Mouse (Mus musculus) heart, embryonic 14.5 days (tissue): ENCODE measurements at regions not wholly inside any gene's neighbourhood (a gene's known extent, or its start where the extent isn't known, plus 50 kb on each side); places are given as distances from the start of the nearest gene placed in this dataset.

Source experiments
- ATAC-seq: fragments of 200-750 bp; cut with Nextera tagmentation; 2 replicates; pipeline ENCODE4 v1.8.0; 2017; ENCODE audit warnings: low read depth, moderate TSS enrichment; ENCODE audit not compliant: insufficient number of reproducible peaks, insufficient read depth, low FRiP score
- H3K27ac ChIP-seq, 2 experiments: fragments of 200-500 bp in 1 of 2; fragments of 300-500 bp in 1 of 2; sonication (generic) in 1 of 2; replicated peaks in 1 of 2; 2 replicates each; pipeline ENCODE4 v1.5.1; 2012 to 2014; ENCODE audit warnings: low read depth in 2 of 2, low read length in 2 of 2, control low read depth in 1 of 2, mild to moderate bottlenecking in 1 of 2, mixed read lengths in 1 of 2; ENCODE audit not compliant: control insufficient read depth in 1 of 2, insufficient read depth in 1 of 2
- H3K27me3 ChIP-seq: fragments of 300-500 bp; sonication (generic); 2 replicates; pipeline ENCODE4 v1.6.1; 2014; ENCODE audit warnings: mild to moderate bottlenecking, low read length, control low read depth; ENCODE audit not compliant: control insufficient read depth, insufficient read depth
- H3K36me3 ChIP-seq: fragments of 300-500 bp; sonication (generic); 2 replicates; pipeline ENCODE4 v1.6.1; 2014; ENCODE audit warnings: mild to moderate bottlenecking, control low read depth, low read length, mixed read lengths; ENCODE audit not compliant: control insufficient read depth, insufficient read depth
- H3K4me1 ChIP-seq, 2 experiments: fragments of 200-500 bp in 1 of 2; fragments of 300-500 bp in 1 of 2; sonication (generic) in 1 of 2; 2 replicates each; pipeline ENCODE4 v1.6.1; 2012 to 2014; ENCODE audit warnings: low read length in 2 of 2, control low read depth in 1 of 2, mixed read lengths in 1 of 2; ENCODE audit not compliant: control insufficient read depth in 2 of 2, insufficient read depth in 2 of 2
- H3K4me2 ChIP-seq: fragments of 300-500 bp; sonication (generic); 2 replicates; pipeline ENCODE4 v1.6.1; 2014; ENCODE audit warnings: mild to moderate bottlenecking, low read length
- H3K4me3 ChIP-seq, 2 experiments: fragments of 200-500 bp in 1 of 2; fragments of 300-500 bp in 1 of 2; sonication (generic) in 1 of 2; 2 replicates each; pipeline ENCODE4 v1.5.1; 2012 to 2014; ENCODE audit warnings: low read length in 2 of 2, mild to moderate bottlenecking in 2 of 2, control low read depth in 1 of 2, low read depth in 1 of 2, moderate library complexity in 1 of 2; ENCODE audit not compliant: control insufficient read depth in 1 of 2, insufficient read depth in 1 of 2
- H3K9ac ChIP-seq: fragments of 300-500 bp; sonication (generic); 2 replicates; pipeline ENCODE4 v1.6.1; 2014; ENCODE audit warnings: mild to moderate bottlenecking, low read length
- H3K9me3 ChIP-seq: fragments of 300-500 bp; sonication (generic); 2 replicates; pipeline ENCODE4 v1.6.1; 2016; ENCODE audit warnings: low read length, control low read depth; ENCODE audit not compliant: control insufficient read depth
- WGBS: fragments of 180-500 bp; shearing (Covaris S2); extraction: QIAGEN DNeasy Blood & Tissue Kit; methylation state at CpG from one replicate; pipeline ENCODE4 v1.1.7; 2014; 5-methylcytosine and 5-hydroxymethylcytosine counted together

DNA sequence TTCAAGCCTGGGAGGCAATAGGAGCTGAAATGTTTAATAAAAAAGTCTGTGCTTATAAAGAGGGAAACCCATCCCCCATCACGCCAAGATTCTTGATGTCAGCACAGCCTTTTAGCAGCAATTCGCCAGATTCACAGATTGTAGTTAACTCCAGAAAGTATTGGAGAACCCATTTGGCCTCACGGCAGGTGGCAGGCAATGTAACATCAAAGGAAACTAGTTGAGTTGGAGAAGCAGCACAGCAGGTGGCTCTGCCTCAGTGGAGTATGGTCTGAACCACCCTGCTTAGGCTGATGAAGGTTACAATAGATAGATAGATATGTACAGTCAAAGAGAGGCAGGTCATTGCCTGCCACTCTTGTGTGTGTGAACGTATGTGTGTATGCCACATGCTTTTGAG is 420.8 kb upstream of the Klf6 start:
- 68% methylated on average over 4 of the region's 4 CpGs for WGBS
- no peak for ATAC-seq
- H3K27ac ChIP-seq, result no peak overlapping the region

DNA sequence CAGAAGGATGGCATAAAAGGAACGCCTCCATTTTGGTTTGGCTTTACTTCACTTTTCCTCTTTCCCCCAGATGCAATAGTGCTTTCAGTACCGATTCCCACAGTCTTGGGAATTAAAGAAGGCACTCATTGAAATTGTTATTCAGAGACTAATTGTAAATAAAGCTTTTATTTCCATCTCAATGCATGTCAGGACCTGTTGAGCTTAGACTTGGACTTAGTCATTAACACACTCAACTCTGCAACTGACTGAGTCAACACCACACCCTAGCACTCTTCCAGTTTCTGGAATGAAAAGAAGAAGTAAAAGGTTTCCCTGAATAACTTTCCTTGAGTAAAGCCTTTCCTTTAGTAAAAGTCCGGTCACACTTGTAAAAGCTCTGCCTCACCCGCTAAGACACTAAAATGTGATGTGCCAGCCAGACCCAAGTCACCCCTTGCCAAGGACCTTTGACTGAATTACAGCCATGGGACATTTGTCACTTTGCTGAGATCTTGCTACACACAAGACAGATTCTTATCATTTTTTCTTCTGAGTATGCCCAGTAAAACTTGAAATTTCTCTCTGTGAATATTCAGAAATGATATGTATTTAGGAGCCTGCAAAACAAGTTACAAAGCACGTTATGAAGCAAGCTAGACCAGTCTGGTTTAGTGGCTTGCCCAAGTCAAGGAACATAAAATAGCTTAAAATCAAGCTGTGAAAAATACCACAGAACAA is 416.4 kb upstream of the Klf6 start:
- H3K9me3 ChIP-seq, result no peaks in the 10 kb centered on the region

More for the DNA sequence above, 420.8 kb upstream of the Klf6 start:
- Histone ChIP-seq H3K4me1 (no peaks in the 10 kb centered on the region), H3K36me3 (no peaks in the 10 kb centered on the region), H3K4me3 (no peak overlapping the region), H3K9me3 (no peaks in the 10 kb centered on the region), H3K27me3 (no peaks in the 10 kb centered on the region), H3K4me2 (no peak overlapping the region), H3K9ac (no peak overlapping the region)

DNA sequence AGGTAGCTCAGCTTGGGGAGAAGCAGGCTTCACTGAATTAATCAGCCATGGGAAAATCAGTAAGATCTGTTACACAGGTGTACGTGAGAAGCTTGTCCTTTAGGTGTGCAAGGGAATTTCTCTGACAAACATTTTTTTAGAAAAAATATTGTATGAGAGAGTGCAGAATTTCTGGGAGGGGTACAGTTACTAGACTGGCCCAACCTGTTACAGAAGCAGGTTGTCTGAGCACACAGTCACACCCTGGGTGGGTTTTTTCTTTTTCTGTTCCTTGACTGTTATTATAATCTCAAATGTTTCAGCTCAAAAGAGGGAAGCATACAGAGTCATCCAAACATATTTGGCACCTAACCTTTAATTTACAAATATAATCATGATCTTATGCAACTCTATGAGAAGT is 412.7 kb upstream of the Klf6 start:
- H3K36me3 ChIP-seq, result no peaks in the 10 kb centered on the region
- no peak for ATAC-seq
- no peaks in the 10 kb centered on the region for H3K27me3 ChIP-seq
- WGBS, result 74% methylated on average over 1 of the region's 1 CpGs
- H3K9ac ChIP-seq, result no peak overlapping the region
- no peaks in the 10 kb centered on the region for H3K4me1 ChIP-seq
- H3K27ac ChIP-seq, result no peak overlapping the region
- H3K4me2 ChIP-seq, result no peak overlapping the region
- H3K4me3 ChIP-seq, result no peak overlapping the region
- no peaks in the 10 kb centered on the region for H3K9me3 ChIP-seq

More for the DNA sequence above, 416.4 kb upstream of the Klf6 start:
- Histone ChIP-seq H3K27ac (no peak overlapping the region), H3K4me1 (no peaks in the 10 kb centered on the region), H3K9ac (no peak overlapping the region), H3K4me3 (no peak overlapping the region), H3K27me3 (no peaks in the 10 kb centered on the region), H3K36me3 (no peaks in the 10 kb centered on the region), H3K4me2 (no peak overlapping the region)
- 89% methylated on average over 5 of the region's 5 CpGs for WGBS
- no peak for ATAC-seq

GRCm38 (mm10) chr13:5480779-5481178 is 380.5 kb upstream of the Klf6 start:
- H3K4me3 ChIP-seq, result no peak overlapping the region
- no peaks in the 10 kb centered on the region for H3K27me3 ChIP-seq
- H3K36me3 ChIP-seq, result no peaks in the 10 kb centered on the region
- no peak overlapping the region for H3K27ac ChIP-seq
- no peaks in the 10 kb centered on the region for H3K9me3 ChIP-seq
- no peak overlapping the region for H3K4me2 ChIP-seq
- 65% methylated on average over 2 of the region's 2 CpGs for WGBS
- ATAC-seq, result no peak
- H3K4me1 ChIP-seq, result no peaks in the 10 kb centered on the region
- no peak overlapping the region for H3K9ac ChIP-seq

DNA sequence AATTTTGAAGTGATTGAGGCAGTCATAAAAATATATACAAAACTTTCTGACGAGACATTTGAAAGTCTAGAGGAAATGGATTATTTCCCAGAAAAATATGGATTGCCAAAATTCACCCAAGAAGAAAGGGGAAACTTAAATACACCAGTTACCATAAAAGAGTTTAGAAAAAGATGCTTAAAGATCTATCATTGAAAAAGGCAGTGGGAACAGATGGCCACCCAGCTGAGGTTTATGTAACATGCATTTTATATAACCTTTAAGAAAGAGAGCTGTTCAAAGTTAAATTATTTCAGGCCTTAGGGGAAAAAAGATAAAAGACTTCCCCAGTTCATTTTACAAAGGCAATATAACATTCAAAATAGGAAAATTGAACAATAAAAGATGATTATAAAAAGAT is 369.0 kb upstream of the Klf6 start:
- 75% methylated on average over 1 of the region's 1 CpGs for WGBS
- Histone ChIP-seq H3K27ac (no peak overlapping the region), H3K4me3 (no peak overlapping the region), H3K27me3 (no peaks in the 10 kb centered on the region), H3K36me3 (no peaks in the 10 kb centered on the region), H3K4me2 (no peak overlapping the region), H3K9me3 (no peaks in the 10 kb centered on the region), H3K9ac (no peak overlapping the region), H3K4me1 (no peaks in the 10 kb centered on the region)
- no peak for ATAC-seq

- no peaks in the 10 kb centered on the region for H3K4me1 ChIP-seq
- H3K27me3 ChIP-seq, result no peaks in the 10 kb centered on the region
- H3K9ac ChIP-seq, result no peak overlapping the region
- no peaks in the 10 kb centered on the region for H3K9me3 ChIP-seq
- no peaks in the 10 kb centered on the region for H3K36me3 ChIP-seq
- H3K4me3 ChIP-seq, result no peak overlapping the region
- no peak overlapping the region for H3K4me2 ChIP-seq
- H3K27ac ChIP-seq, result no peak overlapping the region
- no peak for ATAC-seq
Measured at GRCm38 (mm10) chr13:5497535-5497934, 363.7 kb upstream of the Klf6 start.

DNA sequence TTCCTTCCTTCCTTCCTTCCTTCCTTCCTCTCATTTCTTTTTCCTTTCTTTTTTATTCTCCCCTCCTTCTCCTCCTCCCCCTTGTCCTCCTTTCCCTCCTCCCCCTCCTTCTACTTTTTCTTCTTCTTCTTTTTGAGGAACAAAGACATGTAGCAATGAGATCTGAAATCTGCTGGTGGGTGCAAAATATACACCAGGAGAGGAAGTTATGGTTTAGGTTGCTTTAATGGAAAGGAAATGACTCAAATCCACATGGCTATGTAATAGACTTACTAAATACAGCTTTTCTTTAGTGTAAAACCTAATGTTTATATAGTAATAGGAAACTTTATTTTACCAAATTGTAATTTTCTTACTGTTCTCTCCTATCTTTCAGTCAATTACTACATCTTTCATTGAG is 349.5 kb upstream of the Klf6 start:
- Histone ChIP-seq H3K27me3 (no peaks in the 10 kb centered on the region), H3K9ac (no peak overlapping the region), H3K4me1 (no peaks in the 10 kb centered on the region), H3K4me3 (no peak overlapping the region), H3K4me2 (no peak overlapping the region), H3K9me3 (no peaks in the 10 kb centered on the region), H3K36me3 (no peaks in the 10 kb centered on the region), H3K27ac (no peak overlapping the region)
- no peak for ATAC-seq

GRCm38 (mm10) chr13:5515552-5515951 is 345.7 kb upstream of the Klf6 start:
- Histone ChIP-seq H3K4me2 (no peak overlapping the region), H3K36me3 (no peaks in the 10 kb centered on the region), H3K27me3 (no peaks in the 10 kb centered on the region), H3K9ac (no peak overlapping the region), H3K4me3 (no peak overlapping the region), H3K4me1 (no peaks in the 10 kb centered on the region), H3K9me3 (no peaks in the 10 kb centered on the region), H3K27ac (no peak overlapping the region)
- 74% methylated on average over 2 of the region's 2 CpGs for WGBS
- ATAC-seq, result no peak
